Mouse (Mus musculus) Patski (cell line): Measurements from ENCODE around the gene Ikzf3. TPM values are rescaled to one million over a fixed set of nuclear protein-coding genes. Genes with fewer than 3 reads are reported as not detected.

Source experiments
- ATAC-seq: fragments of 100-300 bp; one replicate; pipeline ENCODE4 v1.8.0; 2021
- CTCF ChIA-PET: fragments of 350-600 bp; sonication (Branson Sonifier 250); formaldehyde crosslinking; loops from one replicate; lab custom pipeline; 2022; ENCODE audit warnings: inconsistent platforms; lab: Charles Lee
- POLR2A ChIA-PET: fragments of 350-600 bp; sonication (Branson Sonifier 250); formaldehyde crosslinking; loops from one replicate; lab custom pipeline; 2022; ENCODE audit warnings: antibody characterized with exemption, inconsistent platforms; lab: Charles Lee
- DNase-seq: peaks from one replicate; pipeline ENCODE4 v3.0.0-alpha.2; 2011; ENCODE audit warnings: low read depth, low spot score
- H3K27me3 ChIP-seq: fragments of 371-371 bp; one replicate; pipeline ENCODE4 v1.5.1; 2021
- CTCF ChIP-seq: fragments of 100-300 bp; IDR thresholded peaks from one replicate; pipeline ENCODE4 v1.5.1; 2021
- in situ Hi-C: fragments of 300-500 bp; cut with MboI; formaldehyde crosslinking; loops from 3 replicates; pipeline ENCODE4 v1.11.1; 2018; ENCODE audit warnings: low pct_unique_long_range_greater_than_20kb, mixed read lengths
- polyA plus RNA-seq: library from polyadenylated mRNA; unstranded; gene quantifications from one replicate; pipeline ENCODE4 v1.2.3, GENCODE M21; 2021

The Ikzf3 gene
- polyA plus RNA-seq, 1 experiment from 2014 or later, result not detected

- H3K27me3 ChIP-seq, result peaks cover 31% of the 10 kb centered on the region
- ATAC-seq (no peak), DNase-seq (no peak)
- TF ChIP-seq CTCF, result no peak
- ChIA-PET POLR2A (no interaction called here), CTCF (no interaction called here)
- in situ Hi-C loops, result no loop called here
These were observed 57.1 kb downstream of the Ikzf3 start for GRCm38 (mm10) chr11:98488540-98489234.

DNA sequence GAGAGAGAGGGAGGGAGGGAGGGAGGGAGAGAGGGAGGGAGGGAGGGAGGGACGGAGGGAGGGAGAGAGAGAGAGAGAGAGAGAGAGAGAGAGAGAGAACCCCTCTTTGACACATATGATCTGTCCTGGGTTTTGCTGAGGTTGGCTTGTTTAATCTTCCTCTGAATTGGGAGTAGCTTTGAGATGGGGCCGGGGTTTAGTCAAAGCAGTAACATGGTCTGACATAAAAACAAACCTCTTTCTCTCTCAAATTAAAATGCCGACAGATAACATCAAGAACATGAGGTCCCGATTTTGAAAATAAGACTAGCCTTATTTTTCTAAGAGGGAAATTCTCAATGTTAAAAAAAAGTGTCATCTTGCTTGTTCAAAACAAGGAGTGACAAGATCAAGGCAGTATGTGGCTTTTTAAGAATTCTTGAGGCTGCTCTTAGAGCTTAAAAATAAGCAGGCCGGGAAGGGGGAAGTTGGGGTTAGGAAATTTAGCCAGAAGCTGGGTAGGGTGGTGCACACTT, 58.2 kb downstream of the Ikzf3 start:
- DNase-seq (no peak), ATAC-seq (no peak)
- in situ Hi-C loops, result no loop called here
- ChIA-PET CTCF (no interaction called here), POLR2A (no interaction called here)
- peaks cover 27% of the 10 kb centered on the region for H3K27me3 ChIP-seq
- TF ChIP-seq CTCF, result no peak

DNA sequence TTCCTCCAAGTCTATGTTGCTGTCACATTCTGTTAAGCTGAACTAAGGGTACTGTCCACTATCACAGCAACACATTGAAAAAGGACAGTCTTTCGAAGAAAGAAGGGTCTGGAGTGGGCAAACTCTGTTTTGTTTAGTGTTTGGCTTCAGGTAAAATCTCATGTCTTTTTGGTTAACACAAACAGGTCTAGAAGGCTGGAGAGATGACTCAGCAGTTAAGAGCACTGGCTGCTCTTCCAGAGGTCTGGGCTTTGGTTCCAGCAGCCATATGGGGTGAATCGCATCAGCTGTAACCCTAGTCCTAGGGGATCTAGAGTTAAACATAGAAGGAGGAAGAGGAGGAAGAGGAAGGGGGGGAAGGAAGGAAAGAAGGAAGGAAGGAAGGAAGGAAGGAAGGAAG, 60.1 kb downstream of the Ikzf3 start:
- POLR2A ChIA-PET, result no interaction called here
- CTCF ChIA-PET, result no interaction called here
- peaks cover 44% of the 10 kb centered on the region for H3K27me3 ChIP-seq
- no peak for ATAC-seq
- no peak for DNase-seq
- in situ Hi-C loops, result no loop called here
- TF ChIP-seq CTCF, result no peak

DNA sequence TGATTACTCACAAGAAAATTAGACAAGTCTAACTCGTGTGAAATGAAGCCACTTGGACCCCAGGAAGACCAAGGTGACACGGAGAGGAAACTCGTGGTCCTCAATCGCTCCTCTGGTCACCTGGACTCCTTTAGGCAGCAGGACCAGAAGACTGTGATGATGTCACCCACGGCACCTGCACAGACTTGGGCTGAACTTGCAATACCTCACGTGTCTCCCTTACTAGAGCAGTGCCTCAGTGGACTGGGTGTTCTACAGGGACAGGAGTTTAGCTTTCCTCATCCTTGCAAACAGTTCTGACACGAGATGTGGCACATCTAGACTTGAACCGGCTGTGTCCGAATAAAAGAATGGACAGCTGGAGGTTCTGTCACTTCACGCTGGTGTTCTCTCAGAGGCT, 63.8 kb downstream of the Ikzf3 start:
- ATAC-seq (no peak), DNase-seq (no peak)
- in situ Hi-C loops, result no loop called here
- no peak for TF ChIP-seq CTCF
- CTCF ChIA-PET, result no interaction called here
- H3K27me3 ChIP-seq, result peaks cover 69% of the 10 kb centered on the region
- POLR2A ChIA-PET, result no interaction called here

DNA sequence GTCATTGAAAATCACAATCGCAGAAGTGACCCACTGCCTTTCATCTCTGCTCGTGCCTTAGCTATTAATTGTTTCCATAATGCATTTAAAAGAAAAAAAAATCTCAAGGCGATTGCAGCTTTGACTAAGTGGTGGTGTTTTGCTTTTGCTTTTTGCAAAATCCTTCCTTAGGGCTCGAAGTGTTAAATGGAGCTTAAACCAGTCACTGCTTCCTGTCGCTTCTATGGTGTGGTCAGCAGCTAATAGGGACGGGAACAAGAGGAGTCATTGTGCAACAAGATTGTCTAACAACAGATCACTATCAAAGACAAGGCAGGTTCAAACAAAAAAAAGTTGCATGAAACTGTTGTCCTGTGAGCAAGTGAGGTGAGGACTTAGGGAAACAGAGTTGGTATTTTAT, 64.6 kb downstream of the Ikzf3 start:
- ChIA-PET CTCF (no interaction called here), POLR2A (no interaction called here)
- no peak for DNase-seq
- peaks cover 78% of the 10 kb centered on the region for H3K27me3 ChIP-seq
- in situ Hi-C loops, result no loop called here
- no peak for TF ChIP-seq CTCF
- ATAC-seq, result no peak

- H3K27me3 ChIP-seq, result peaks cover 83% of the 10 kb centered on the region
- DNase-seq (no peak), ATAC-seq (no peak)
- TF ChIP-seq CTCF, result no peak
- POLR2A ChIA-PET, result no interaction called here
- CTCF ChIA-PET, result no interaction called here
- in situ Hi-C loops, result no loop called here
These were observed 65.8 kb downstream of the Ikzf3 start for GRCm38 (mm10) chr11:98479940-98480497.

GRCm38 (mm10) chr11:98479026-98479939, 66.5 kb downstream of the Ikzf3 start:
- CTCF ChIA-PET, result no interaction called here
- peaks cover 76% of the 10 kb centered on the region for H3K27me3 ChIP-seq

GRCm38 (mm10) chr11:98477011-98477701, 68.7 kb downstream of the Ikzf3 start:
- POLR2A ChIA-PET, result no interaction called here
- TF ChIP-seq CTCF, result no peak

More at GRCm38 (mm10) chr11:98479026-98479939, 66.5 kb downstream of the Ikzf3 start:
- DNase-seq, result no peak
- TF ChIP-seq CTCF, result no peak
- in situ Hi-C loops, result no loop called here
- POLR2A ChIA-PET, result no interaction called here
- no peak for ATAC-seq

DNA sequence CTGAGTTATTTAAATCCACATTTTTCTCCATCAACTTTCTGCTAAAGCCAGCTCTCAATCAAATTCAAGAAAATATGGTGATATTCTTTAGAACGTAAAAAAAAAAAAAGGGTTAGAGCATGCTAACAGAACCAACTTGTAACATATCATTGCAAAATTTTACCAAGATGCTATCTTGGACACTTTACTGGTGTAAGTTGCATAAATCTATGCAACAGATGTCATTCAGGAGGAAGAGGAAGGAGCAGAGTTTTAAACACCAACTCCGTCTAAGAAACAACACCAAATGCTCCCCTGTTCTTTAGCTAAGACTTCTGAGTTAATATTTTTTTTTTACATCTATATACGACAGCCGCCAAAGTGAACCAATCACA, 69.4 kb downstream of the Ikzf3 start:
- CTCF ChIA-PET, result no interaction called here
- POLR2A ChIA-PET, result interaction anchor here (0.7 kb wide), 1 partner anchor 229 kb away, joined by 3 read pairs; no protein-coding TSS in a partner anchor
- peaks cover 71% of the 10 kb centered on the region for H3K27me3 ChIP-seq
- ATAC-seq, result no peak
- no peak for DNase-seq
- TF ChIP-seq CTCF, result no peak
- in situ Hi-C loops, result no loop called here

More at GRCm38 (mm10) chr11:98477011-98477701, 68.7 kb downstream of the Ikzf3 start:
- DNase-seq (no peak), ATAC-seq (no peak)
- peaks cover 73% of the 10 kb centered on the region for H3K27me3 ChIP-seq
- in situ Hi-C loops, result no loop called here
- CTCF ChIA-PET, result no interaction called here

GRCm38 (mm10) chr11:98475630-98476433, 70.0 kb downstream of the Ikzf3 start:
- POLR2A ChIA-PET, result interaction anchor here (0.7 kb wide), 1 partner anchor 228 kb away, joined by 3 read pairs; no protein-coding TSS in a partner anchor
- TF ChIP-seq CTCF, result no peak
- ATAC-seq (no peak), DNase-seq (no peak)
- CTCF ChIA-PET, result no interaction called here
- H3K27me3 ChIP-seq, result peaks cover 67% of the 10 kb centered on the region
- in situ Hi-C loops, result no loop called here
